Mouse (Mus musculus) spleen, adult 2 months (tissue): ENCODE measurements around the gene Mfng.

Experiments
- CTCF ChIP-seq: fragments of 200-500 bp; IDR thresholded peaks from 2 replicates; pipeline ENCODE4 v1.5.1; 2011; ENCODE audit warnings: mild to moderate bottlenecking, inconsistent platforms; ENCODE audit not compliant: insufficient read depth, insufficient read length, insufficient replicate concordance; ENCODE audit errors: extremely low read depth
- POLR2A ChIP-seq: fragments of 200-500 bp; IDR thresholded peaks from 2 replicates; pipeline ENCODE4 v1.6.1; 2011; ENCODE audit warnings: low read depth, low read length, inconsistent platforms

DNA sequence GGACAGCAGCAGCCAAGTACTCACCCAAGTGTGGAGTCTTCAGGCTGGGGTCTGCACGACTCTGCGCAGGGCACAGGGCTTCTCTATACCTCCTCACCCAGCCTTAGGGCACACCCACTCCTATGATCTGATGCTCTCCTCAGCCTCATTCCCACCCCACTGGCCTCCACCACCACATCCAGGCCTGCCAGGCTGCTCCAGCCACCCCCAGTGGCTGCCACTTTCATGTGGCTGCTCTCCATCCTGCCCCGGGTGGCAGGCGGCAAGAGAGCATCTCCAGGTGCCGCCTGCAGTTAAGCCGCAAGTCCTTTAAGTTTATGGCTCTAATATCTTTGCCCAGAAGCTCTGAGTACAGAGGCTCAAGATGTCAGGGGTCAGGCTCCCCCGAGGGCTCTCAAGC lies 46.6 kb downstream of the Mfng start:
- TF ChIP-seq POLR2A (no peak), CTCF (no peak)
